Mouse (Mus musculus): ENCODE results near the gene Ak6. TPM values are rescaled to one million over a fixed set of nuclear protein-coding genes. Genes with fewer than 3 reads are reported as not detected.

Gene Ak6
- 167 TPM for polyA plus RNA-seq (2017; shearing (Covaris generic))

DNA sequence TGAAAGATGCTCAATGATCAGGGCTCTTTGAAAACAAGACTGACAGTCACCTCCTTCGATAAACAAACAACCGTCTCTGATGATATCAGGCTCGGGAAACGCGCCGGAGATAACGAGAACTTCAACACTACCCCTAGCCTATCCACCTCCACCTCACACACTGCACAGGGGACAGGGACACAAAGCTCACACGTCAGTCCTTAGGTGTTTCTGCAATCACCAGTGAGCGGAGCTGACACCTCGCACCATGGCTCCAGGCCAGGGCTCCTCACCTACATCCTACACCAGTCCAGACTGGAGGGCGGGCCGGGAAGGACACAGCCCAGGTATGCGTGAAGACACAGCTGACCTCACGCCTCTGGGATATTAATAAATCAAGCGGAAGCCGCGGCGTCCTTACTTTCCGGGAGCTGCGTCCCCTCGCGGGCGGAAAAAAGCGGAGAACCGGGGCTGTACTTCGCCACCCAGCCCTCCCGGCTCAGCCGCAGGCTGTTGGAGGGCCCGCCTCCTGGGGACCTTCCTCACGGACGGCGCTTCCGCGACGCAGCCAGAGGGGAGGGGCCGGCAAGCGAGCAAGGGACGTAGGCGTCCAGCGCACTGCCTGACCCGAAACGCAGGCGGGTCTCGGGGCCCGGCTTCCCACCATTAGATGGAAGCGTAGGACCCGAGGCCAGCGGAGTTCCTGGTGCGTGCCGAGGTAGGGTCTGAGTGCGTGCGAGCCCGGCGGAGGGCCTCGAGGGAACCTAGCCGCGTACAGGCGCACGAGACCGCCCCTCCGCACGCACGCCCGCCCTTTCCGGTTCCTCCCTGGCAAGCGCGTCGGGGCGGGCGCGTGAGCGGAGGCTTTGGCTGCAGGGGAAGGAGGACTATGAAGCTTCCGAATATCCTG is at the start of gene Ak6, which contains the start of gene Rad17:
TSS of gene Ak6 (plus strand) at position 430 of the 889 bp plus-strand sequence.
TSS of gene Rad17 (minus strand) at position 502 of the 889 bp plus-strand sequence.

GRCm38 (mm10) chr13:100616181-100617087 is 34.3 kb upstream of the Ak6 start, which contains the start of gene Marveld2:
TSS of gene Marveld2 (minus strand) at chr13:100616971.

GRCm38 (mm10) chr13:100651439-100652186 is 834 bp downstream of the Ak6 start, which contains the start of gene Taf9:
TSS of gene Taf9 (plus strand) at chr13:100651579.

GRCm38 (mm10) chr13:100669291-100670022 is 18.7 kb downstream of the Ak6 start, which contains the start of gene Ccdc125:
TSS of gene Ccdc125 (plus strand) at chr13:100669717.

Other genes with a start within 250 kb of the Ak6 start
- not detected for gene Naip1, start 198.1 kb upstream of the Ak6 start, polyA plus RNA-seq (2017; shearing (Covaris generic))
- 55.9 TPM for gene Gtf2h2, start 158.4 kb upstream of the Ak6 start, polyA plus RNA-seq (2017; shearing (Covaris generic))
- 0.79 TPM for gene Ocln, start 98.3 kb upstream of the Ak6 start, polyA plus RNA-seq (2017; shearing (Covaris generic))
- gene Marveld2, start 34.0 kb upstream of the Ak6 start, polyA plus RNA-seq (2017; shearing (Covaris generic)): 7.0 TPM
- gene Rad17, start 72 bp downstream of the Ak6 start, polyA plus RNA-seq (2017; shearing (Covaris generic)): 30.2 TPM
- 5.1 TPM for gene Taf9, start 600 bp downstream of the Ak6 start, polyA plus RNA-seq (2017; shearing (Covaris generic))
- 27.6 TPM for gene Ccdc125, start 18.7 kb downstream of the Ak6 start, polyA plus RNA-seq (2017; shearing (Covaris generic))
- 108 TPM for gene Cdk7, start 80.0 kb downstream of the Ak6 start, polyA plus RNA-seq (2017; shearing (Covaris generic))
- gene Mrps36, start 93.7 kb downstream of the Ak6 start, polyA plus RNA-seq (2017; shearing (Covaris generic)): 116 TPM
- gene Cenph, start 124.9 kb downstream of the Ak6 start, polyA plus RNA-seq (2017; shearing (Covaris generic)): 3.4 TPM
- 9.2 TPM for gene Ccnb1, start 135.6 kb downstream of the Ak6 start, polyA plus RNA-seq (2017; shearing (Covaris generic))
- gene Slc30a5, start 182.4 kb downstream of the Ak6 start, polyA plus RNA-seq (2017; shearing (Covaris generic)): 9.3 TPM